Mouse (Mus musculus): ENCODE measurements around the gene Mlip.
"Not testable (repeated sequence)": the region's sequence is repeated elsewhere in the genome, so short reads cannot be mapped to it uniquely, and the experiment has no call there.

The Mlip gene

GRCm38 (mm10) chr9:77352432-77353175 is at the start of gene Mlip:
Mlip (minus strand) TSS chr9:77352969.
- no peak for DNase-seq (ENCODE audit: low spot score)

GRCm38 (mm10) chr9:77399801-77400200 is 47.0 kb upstream of the Mlip start:
- DNase-seq (ENCODE audit: low spot score), result no peak

- peak; percentile 52 for DNase-seq (ENCODE audit: low spot score)
These were observed 46.3 kb upstream of the Mlip start for GRCm38 (mm10) chr9:77398856-77399631.

DNA sequence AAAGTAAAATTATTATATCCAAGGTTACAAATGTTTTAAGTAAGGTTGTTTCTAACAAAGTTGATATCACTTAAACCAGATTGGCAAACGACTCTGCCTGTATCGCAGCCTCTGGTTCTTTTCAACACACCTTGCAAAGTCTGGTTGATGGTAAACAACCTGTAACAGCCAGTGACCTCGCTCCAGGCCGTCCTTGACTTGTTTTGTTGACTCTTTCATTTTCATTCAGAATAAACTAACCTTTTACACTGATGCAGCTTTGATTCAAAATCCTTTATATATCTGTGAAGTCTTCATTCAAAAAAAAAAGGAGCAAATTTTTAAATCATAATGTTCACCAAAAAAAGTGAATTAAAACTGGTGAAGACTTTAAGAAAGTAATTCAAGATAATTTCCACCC is 44.3 kb upstream of the Mlip start:
- DNase-seq (ENCODE audit: low spot score), result no peak

- DNase-seq (ENCODE audit: low spot score), result no peak
These were observed 38.5 kb upstream of the Mlip start for GRCm38 (mm10) chr9:77391248-77391647.

GRCm38 (mm10) chr9:77388956-77389355 is 36.2 kb upstream of the Mlip start:
- no peak for DNase-seq (ENCODE audit: low spot score)

GRCm38 (mm10) chr9:77386751-77387150 is 34.0 kb upstream of the Mlip start:
- peak; percentile 64 for DNase-seq (ENCODE audit: low spot score)

DNA sequence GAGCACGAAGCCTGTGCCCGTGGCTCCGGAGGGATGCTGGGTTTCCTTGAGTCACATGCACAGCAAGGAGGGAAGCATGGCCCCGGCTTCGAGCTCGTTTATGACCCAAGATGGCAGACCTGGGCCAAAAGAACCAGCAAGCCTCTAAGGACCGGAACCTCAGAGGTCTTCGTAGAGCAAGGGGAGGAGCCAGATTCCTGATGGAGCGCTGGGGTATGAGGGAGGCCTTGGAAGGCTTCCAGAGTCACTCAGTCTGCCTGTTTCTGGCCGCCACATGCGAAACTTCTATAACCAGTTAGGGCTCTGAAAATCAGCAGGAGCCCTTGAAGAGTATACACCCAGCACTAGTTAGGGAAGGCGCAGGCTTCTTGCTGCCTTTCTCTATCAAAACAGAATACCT is 32.8 kb upstream of the Mlip start:
- DNase-seq (ENCODE audit: low spot score), result no peak

GRCm38 (mm10) chr9:77384651-77385050 is 31.9 kb upstream of the Mlip start:
- no peak for DNase-seq (ENCODE audit: low spot score)

DNA sequence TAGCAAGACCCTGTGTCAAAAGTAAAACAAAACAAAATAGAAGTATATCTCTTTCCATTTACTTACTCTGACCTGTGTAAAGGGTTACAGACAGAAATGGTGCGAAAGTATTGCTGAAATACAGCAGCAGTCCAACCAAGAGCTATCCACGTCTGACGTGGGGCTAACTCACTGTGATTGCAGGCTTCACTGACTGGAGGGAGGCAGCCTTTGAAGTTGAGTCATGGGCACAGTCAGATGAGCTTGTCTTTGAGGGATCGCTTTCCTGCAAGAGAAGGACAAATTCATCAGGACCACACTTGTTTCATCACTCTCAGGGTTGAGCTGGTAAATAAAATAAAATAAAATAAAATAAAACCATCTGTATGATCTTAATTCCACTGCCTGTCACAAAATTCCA is 31.2 kb upstream of the Mlip start:
- no peak for DNase-seq (ENCODE audit: low spot score)

- no peak for DNase-seq (ENCODE audit: low spot score)
These were observed 29.7 kb upstream of the Mlip start for GRCm38 (mm10) chr9:77382514-77382913.

GRCm38 (mm10) chr9:77381565-77381964 is 28.8 kb upstream of the Mlip start:
- peak; percentile 86 for DNase-seq (ENCODE audit: low spot score)

GRCm38 (mm10) chr9:77379625-77380024 is 26.9 kb upstream of the Mlip start:
- peak; percentile 74 for DNase-seq (ENCODE audit: low spot score)

DNA sequence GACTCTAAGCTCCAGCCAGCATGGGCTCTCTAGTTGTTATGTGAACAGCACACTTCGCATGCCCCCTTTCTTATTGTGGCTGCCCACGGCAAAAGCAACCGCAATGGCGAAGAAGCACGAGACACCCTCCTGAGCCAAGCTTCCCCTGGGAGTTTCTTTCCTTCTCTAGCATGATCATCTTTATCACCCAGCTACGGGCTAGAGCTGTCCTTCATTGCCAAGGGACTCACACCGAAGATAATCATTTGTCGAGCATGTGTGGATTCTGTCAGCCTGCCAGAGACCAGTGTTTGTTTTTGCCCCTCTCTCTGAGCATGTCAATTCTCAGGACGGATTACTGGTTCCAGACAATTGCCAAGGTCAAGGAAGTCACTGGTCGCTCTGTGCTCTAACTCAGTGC is 24.9 kb upstream of the Mlip start:
- no peak for DNase-seq (ENCODE audit: low spot score)

DNA sequence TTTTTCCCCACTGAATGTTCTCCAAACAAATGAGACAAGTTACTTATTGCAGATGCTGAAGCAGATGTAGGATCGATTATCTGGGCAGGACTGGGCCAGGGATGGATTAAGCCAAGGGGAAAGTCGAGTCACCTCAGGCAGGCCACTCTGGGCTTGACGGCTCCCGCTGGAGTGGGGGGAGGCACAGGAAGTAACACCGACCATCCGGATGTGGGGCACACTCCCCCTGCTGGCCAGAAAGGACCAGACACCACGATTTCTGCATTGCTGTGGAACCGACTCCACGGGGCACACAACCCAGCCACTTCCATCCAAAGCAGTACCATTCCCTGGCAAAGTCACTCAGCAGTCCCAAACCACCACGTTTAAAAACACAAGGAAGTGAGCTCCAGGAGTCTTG is 24.3 kb upstream of the Mlip start:
- peak; percentile 67 for DNase-seq (ENCODE audit: low spot score)

- DNase-seq (ENCODE audit: low spot score), result no peak
These were observed 23.8 kb upstream of the Mlip start for GRCm38 (mm10) chr9:77376561-77376960.

DNA sequence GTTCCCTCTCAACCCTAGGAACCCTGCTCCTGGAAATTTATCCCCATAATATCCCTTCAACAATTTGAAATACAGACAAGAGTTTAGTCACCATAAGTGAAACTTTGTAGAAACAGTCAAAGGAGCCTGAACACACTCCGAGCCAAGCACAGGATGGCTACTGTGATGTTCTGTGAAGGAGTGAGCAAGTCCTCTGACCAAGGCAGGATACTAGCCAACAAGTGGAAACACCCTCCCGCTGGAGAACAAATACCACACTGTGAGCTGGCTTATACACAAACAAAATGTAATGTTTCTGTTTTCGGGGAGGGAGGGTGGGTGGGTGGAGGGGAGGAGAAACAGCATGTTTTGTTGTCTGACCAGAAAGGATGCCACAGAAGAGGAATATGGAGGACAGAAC is 17.9 kb upstream of the Mlip start:
- no peak for DNase-seq (ENCODE audit: low spot score)

GRCm38 (mm10) chr9:77369262-77369661 is 16.5 kb upstream of the Mlip start:
- no peak for DNase-seq (ENCODE audit: low spot score)

DNA sequence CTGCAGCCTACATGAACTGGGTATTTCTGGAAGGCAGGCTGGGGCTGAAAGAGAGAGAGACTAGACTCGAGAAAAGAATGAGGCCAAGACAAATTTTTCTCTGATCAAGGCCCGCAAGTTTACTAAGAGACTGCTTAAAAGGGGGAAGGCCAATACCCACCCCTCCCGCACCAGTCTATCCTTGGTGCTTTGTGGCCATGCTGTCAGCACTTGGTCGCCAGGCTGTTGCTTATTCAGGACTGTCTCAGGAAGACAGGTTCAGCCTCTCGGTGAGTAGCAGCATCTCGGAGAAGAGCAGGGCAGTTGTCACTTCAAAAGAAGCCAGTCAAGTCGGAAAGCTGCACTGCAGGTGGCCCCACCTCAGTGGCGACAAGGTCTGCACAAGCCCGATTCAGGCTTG is 11.9 kb upstream of the Mlip start:
- not testable (repeated sequence) for DNase-seq (ENCODE audit: low spot score)

GRCm38 (mm10) chr9:77362906-77363305 is 10.1 kb upstream of the Mlip start:
- DNase-seq (ENCODE audit: low spot score), result no peak

DNA sequence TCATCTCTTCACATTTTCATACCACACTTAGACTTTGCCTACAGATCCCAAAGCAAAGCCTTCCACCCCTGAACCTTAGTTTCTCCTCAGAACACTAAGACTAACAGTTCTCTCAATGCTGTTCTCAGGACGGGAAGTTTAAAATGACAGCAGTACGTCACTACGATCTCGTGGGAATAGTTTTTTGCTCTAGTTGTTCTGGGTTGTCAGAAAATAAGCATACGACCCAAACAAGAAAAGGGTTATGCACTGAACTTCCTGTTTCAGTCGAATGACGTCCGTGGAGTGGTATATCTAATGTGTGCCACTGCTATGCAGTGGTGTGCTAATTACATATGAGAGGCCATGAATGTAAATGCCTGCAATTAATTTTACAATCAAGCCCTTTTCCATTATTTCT is 7.9 kb upstream of the Mlip start:
- DNase-seq (ENCODE audit: low spot score), result no peak

GRCm38 (mm10) chr9:77359278-77359973 is 6.7 kb upstream of the Mlip start:
- no peak for DNase-seq (ENCODE audit: low spot score)

DNA sequence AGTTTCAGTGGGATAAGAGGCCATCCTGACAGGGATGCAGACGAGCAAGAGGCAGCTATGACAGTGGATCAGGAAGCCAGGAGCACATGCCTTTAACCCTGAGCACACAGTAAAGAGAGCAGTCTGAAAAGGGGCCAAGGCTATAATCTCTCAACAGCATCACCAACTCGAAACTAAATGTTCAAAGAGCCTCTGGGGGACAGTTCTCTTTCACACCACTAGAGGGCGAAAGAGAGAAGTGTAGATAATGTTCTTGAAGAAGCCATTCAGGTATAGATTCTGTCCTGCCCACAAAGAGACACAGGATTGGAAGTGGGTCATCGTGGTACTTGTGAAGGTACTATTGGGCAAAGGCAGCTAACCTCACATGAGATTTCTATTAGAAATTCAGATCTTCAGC is 1.2 kb upstream of the Mlip start:
- DNase-seq (ENCODE audit: low spot score), result no peak

Data from retina, embryonic 14.5 days (tissue).